Mouse (Mus musculus) liver, postnatal 0 days (tissue): ENCODE measurements around the gene Nfasc. TPM values are rescaled to one million over a fixed set of nuclear protein-coding genes. Genes with fewer than 3 reads are reported as not detected.
A peak's percentile ranks its signal among the peaks of the same experiment; 100 is the strongest.

Source experiments
- ATAC-seq: fragments of 200-750 bp; cut with Nextera tagmentation; 2 replicates; pipeline ENCODE4 v1.8.0; 2017; ENCODE audit warnings: mild to moderate bottlenecking, moderate library complexity
- DNase-seq: peaks from one replicate; pipeline ENCODE4 v3.0.0-alpha.2; 2016
- H3K27ac ChIP-seq: fragments of 300-500 bp; sonication (generic); 2 replicates; pipeline ENCODE4 v1.5.1; 2014; ENCODE audit warnings: antibody characterized with exemption, moderate library complexity, mild to moderate bottlenecking, low read depth
- H3K27me3 ChIP-seq: fragments of 300-500 bp; sonication (generic); 2 replicates; pipeline ENCODE4 v1.6.1; 2014; ENCODE audit warnings: low read length, control low read depth, mixed read lengths; ENCODE audit not compliant: insufficient read depth
- H3K36me3 ChIP-seq: fragments of 300-500 bp; sonication (generic); replicated peaks from 2 replicates; pipeline ENCODE4 v1.6.1; 2014; ENCODE audit warnings: mild to moderate bottlenecking, control low read depth, low read length, moderate library complexity, mixed read lengths; ENCODE audit not compliant: insufficient read depth
- H3K4me1 ChIP-seq: fragments of 300-500 bp; sonication (generic); 2 replicates; pipeline ENCODE4 v1.6.1; 2014; ENCODE audit warnings: antibody characterized with exemption, mild to moderate bottlenecking, control low read depth; ENCODE audit not compliant: insufficient read depth
- H3K4me2 ChIP-seq: fragments of 300-500 bp; sonication (generic); 2 replicates; pipeline ENCODE4 v1.6.1; 2014; ENCODE audit warnings: low read depth, mild to moderate bottlenecking, low read length, moderate library complexity, mixed read lengths
- H3K4me3 ChIP-seq: fragments of 300-500 bp; sonication (generic); 2 replicates; pipeline ENCODE4 v1.5.1; 2014; ENCODE audit warnings: low read depth, low read length
- H3K9ac ChIP-seq: fragments of 300-500 bp; sonication (generic); replicated peaks from 2 replicates; pipeline ENCODE4 v1.6.1; 2014; ENCODE audit warnings: mild to moderate bottlenecking, moderate library complexity
- H3K9me3 ChIP-seq: fragments of 300-500 bp; sonication (generic); 2 replicates; pipeline ENCODE4 v1.6.1; 2016; ENCODE audit warnings: mild to moderate bottlenecking, control low read depth, low read length, mixed read lengths
- CTCF ChIP-seq: sonication (generic); IDR thresholded peaks from 2 replicates; pipeline ENCODE4 v1.5.1; 2016; ENCODE audit warnings: antibody characterized with exemption, low read depth
- EP300 ChIP-seq: IDR thresholded peaks from 2 replicates; pipeline ENCODE4 v1.6.1; 2016; ENCODE audit warnings: antibody characterized with exemption, low read depth, mild to moderate bottlenecking
- WGBS: fragments of 180-500 bp; shearing (Covaris S2); extraction: QIAGEN DNeasy Blood & Tissue Kit; methylation state at CpG from one replicate; pipeline ENCODE4 v1.1.7; 2014; ENCODE audit not compliant: insufficient replicate concordance; 5-methylcytosine and 5-hydroxymethylcytosine counted together
- polyA plus RNA-seq: library from polyadenylated mRNA; unstranded; fragments of >200 nt; fragmentation: Nextera tagmentation; extraction: Ambion mirVana; gene quantifications from 2 replicates; pipeline ENCODE4 v1.2.1, GENCODE M21; 2015

Nfasc gene
- polyA plus RNA-seq, 1 experiment from 2014 or later = 0.09 TPM

DNA sequence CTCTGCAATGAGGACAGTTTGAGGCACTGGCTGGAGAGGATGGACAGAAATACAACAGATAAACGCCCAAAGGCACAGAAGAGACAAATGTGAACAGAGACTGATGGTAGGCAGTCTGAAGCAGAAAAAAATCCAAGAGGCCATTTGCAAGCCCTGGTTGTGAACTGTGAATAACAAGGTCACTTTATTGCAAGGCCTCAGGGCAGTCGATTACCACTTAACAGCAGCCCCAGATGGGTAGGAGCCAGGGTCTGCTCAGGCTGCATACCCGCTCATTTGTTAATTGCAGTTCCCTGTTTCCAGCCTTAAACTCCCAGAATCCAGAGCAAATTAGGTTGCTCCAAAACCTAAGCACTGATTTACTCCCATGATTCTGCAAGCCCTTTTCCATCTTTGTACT lies 52.4 kb downstream of the Nfasc start:
- DNase-seq (no peak), ATAC-seq (no peak)
- H3K9ac ChIP-seq = no peak overlapping the region
- no peaks in the 10 kb centered on the region for H3K27me3 ChIP-seq
- no peaks in the 10 kb centered on the region for H3K4me1 ChIP-seq
- TF ChIP-seq CTCF (no peak), EP300 (no peak)
- 72% methylated on average over 3 of the region's 3 CpGs for WGBS
- no peaks in the 10 kb centered on the region for H3K36me3 ChIP-seq
- H3K4me2 ChIP-seq = no peak overlapping the region
- H3K9me3 ChIP-seq = no peaks in the 10 kb centered on the region
- H3K27ac ChIP-seq = no peak overlapping the region
- H3K4me3 ChIP-seq = no peak overlapping the region

DNA sequence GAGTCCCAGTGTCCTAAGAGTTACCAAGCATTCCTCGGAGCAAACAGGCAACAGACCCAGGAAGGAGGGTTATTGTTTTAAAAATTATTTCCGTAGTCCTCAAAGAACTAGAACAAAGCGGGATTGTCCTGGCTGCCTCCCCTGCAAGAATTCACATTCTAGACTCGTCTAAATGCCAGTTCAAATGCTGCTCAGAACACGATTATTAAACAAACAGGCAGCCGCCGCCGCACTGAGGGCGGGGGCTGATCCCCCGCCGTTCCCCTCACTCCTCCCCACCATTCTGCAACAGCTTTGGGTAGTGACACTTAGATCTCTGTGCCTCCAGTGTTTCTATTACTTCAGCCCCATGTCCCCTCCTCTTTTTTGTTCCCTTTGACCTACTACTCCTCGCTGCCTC lies 62.7 kb downstream of the Nfasc start:
- ATAC-seq = no peak
- H3K4me1 ChIP-seq = no peaks in the 10 kb centered on the region
- H3K4me3 ChIP-seq = no peak overlapping the region
- TF ChIP-seq CTCF = no peak
- H3K27ac ChIP-seq = no peak overlapping the region
- H3K27me3 ChIP-seq = no peaks in the 10 kb centered on the region
- no peaks in the 10 kb centered on the region for H3K9me3 ChIP-seq
- no peak overlapping the region for H3K4me2 ChIP-seq
- no peak overlapping the region for H3K9ac ChIP-seq
- no peaks in the 10 kb centered on the region for H3K36me3 ChIP-seq
- DNase-seq = no peak
- WGBS = 75% methylated on average over 12 of the region's 12 CpGs

DNA sequence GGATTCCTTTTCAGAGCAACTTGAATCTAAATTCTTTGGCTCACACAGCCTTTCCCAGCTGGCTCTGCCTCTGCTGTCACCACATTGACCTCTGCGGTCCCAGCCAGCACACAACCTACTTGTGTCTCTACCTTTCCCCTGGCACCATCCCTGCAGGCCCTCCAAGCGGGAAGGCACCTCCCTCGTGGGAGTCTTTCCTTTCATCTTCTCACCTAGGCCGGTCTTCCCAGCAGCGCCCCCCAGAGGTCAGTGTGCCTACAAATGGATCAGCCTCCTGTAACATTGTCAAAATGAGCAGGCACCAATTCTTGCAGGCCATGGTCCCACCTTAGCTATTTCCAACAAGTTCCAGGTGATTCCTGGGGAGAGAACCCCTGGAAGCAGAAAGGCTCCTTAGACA lies 63.5 kb downstream of the Nfasc start:
- Histone ChIP-seq H3K4me2 (no peak overlapping the region), H3K27ac (no peak overlapping the region), H3K4me1 (no peaks in the 10 kb centered on the region), H3K9me3 (no peaks in the 10 kb centered on the region), H3K4me3 (no peak overlapping the region), H3K36me3 (no peaks in the 10 kb centered on the region), H3K27me3 (no peaks in the 10 kb centered on the region), H3K9ac (no peak overlapping the region)
- TF ChIP-seq EP300 (no peak), CTCF (peak; percentile 27; the same call in 1 of the 2 replicates)
- WGBS = 42% methylated on average over 5 of the region's 5 CpGs
- no peak for ATAC-seq
- no peak for DNase-seq

DNA sequence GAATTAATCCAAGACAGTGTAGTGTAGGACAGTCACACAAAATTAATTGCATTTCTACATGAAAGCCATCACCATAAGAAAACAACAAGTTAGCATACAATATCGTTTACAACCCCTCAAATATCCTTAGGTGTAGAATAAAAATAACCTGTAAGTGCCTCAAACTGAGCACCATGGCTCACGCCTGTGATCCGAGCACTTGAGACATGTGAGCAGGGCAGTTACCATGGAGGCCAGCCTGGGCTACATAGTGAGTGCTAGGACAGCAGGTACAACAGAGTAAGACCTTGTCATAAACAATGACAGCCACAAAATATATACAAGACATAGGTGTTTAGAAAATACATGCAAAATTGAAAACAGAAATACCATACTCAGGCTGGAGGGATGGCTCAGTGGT lies 68.9 kb downstream of the Nfasc start:
- Histone ChIP-seq H3K9ac (no peak overlapping the region), H3K4me3 (no peak overlapping the region), H3K27me3 (no peaks in the 10 kb centered on the region), H3K4me1 (no peaks in the 10 kb centered on the region), H3K27ac (no peak overlapping the region), H3K4me2 (no peak overlapping the region), H3K36me3 (no peaks in the 10 kb centered on the region), H3K9me3 (no peaks in the 10 kb centered on the region)
- 70% methylated on average over 3 of the region's 3 CpGs for WGBS
- no peak for TF ChIP-seq CTCF
- no peak for TF ChIP-seq EP300
- no peak for DNase-seq
- ATAC-seq = no peak

DNA sequence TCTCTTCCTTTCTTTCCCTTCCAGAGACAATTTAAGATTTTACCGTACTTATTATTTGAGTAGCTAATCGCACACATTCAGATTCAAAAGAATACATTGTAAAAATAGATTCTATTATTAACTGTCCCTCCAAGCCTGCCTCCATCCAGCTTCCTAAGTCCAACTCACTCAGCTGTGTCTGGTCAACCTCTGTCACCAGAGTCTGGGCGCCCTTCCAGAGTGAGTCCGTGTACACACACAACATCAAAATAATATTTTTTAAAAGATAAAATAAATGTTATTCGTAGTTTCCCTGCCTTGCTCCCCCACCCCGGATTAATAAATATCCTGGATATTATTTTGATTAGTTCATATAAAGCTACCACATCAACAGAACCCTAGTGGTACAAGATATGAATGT lies 72.4 kb downstream of the Nfasc start:
- Histone ChIP-seq H3K4me1 (no peaks in the 10 kb centered on the region), H3K27ac (no peak overlapping the region), H3K4me2 (no peak overlapping the region), H3K9ac (no peak overlapping the region), H3K36me3 (no peaks in the 10 kb centered on the region), H3K4me3 (no peak overlapping the region), H3K27me3 (no peaks in the 10 kb centered on the region), H3K9me3 (no peaks in the 10 kb centered on the region)
- TF ChIP-seq EP300 (no peak), CTCF (no peak)
- DNase-seq = no peak
- 77% methylated on average over 6 of the region's 6 CpGs for WGBS
- no peak for ATAC-seq

DNA sequence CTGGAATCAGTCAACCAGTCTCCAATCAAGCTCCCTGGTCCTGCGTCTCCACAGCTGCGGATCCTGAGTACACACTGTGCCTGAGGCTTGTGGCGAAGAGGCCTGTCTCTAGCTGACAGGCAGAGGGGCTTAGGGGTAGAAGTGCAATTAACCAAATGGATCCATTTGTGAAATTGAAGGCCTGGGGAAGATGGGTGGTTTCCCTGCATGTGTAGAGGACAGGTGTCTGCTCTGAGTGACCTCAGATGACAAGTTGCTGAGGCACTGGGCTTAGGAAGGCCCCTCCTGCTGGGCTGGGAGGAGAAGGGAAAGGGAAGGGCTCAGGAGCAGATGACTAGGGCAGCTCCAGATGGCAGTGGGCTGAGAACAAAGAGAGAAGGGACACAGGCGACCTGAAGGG lies 81.2 kb downstream of the Nfasc start:
- no peak overlapping the region for H3K27ac ChIP-seq
- H3K9me3 ChIP-seq = no peaks in the 10 kb centered on the region
- no peak overlapping the region for H3K9ac ChIP-seq
- H3K36me3 ChIP-seq = no peaks in the 10 kb centered on the region
- H3K27me3 ChIP-seq = 0 out of 2 replicates have a peak, but pooled peaks cover 3% of the 10 kb centered on the region
- H3K4me2 ChIP-seq = no peak overlapping the region
- H3K4me3 ChIP-seq = no peak overlapping the region
- no peak for DNase-seq
- WGBS = 36% methylated on average over 4 of the region's 4 CpGs
- H3K4me1 ChIP-seq = no peaks in the 10 kb centered on the region
- no peak for ATAC-seq
- TF ChIP-seq EP300 (no peak), CTCF (no peak)

DNA sequence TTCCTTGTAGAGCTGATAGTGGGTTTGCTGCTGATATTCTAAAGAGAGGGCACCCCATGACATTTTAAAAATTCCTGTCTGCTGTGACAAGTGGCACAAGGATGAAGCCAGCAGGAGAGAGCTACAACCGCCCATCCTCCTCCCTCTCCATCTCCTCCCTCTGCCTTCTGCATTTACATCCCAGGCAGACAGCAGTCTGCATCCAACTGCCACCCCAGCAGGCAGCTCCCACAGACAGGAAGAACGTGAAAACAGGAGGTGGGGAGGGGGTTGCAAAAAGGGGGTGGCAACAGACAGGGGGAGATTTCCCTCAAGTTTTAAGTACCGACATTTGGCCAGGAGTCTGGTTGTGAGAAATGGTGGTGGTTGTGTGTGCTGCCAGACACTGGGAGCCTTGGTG lies 82.0 kb downstream of the Nfasc start:
- Histone ChIP-seq H3K4me3 (no peak overlapping the region), H3K4me2 (no peak overlapping the region), H3K4me1 (no peaks in the 10 kb centered on the region), H3K36me3 (no peaks in the 10 kb centered on the region), H3K9ac (no peak overlapping the region), H3K9me3 (no peaks in the 10 kb centered on the region), H3K27ac (no peak overlapping the region), H3K27me3 (0 out of 2 replicates have a peak, but pooled peaks cover 3% of the 10 kb centered on the region)
- ATAC-seq (no peak), DNase-seq (no peak)
- TF ChIP-seq EP300 = no peak
- no peak for TF ChIP-seq CTCF
- WGBS = 21% methylated on average over 3 of the region's 3 CpGs
